Comparison of ENCODE assay signal across 8 mouse cellular contexts in the genomic region with DNA sequence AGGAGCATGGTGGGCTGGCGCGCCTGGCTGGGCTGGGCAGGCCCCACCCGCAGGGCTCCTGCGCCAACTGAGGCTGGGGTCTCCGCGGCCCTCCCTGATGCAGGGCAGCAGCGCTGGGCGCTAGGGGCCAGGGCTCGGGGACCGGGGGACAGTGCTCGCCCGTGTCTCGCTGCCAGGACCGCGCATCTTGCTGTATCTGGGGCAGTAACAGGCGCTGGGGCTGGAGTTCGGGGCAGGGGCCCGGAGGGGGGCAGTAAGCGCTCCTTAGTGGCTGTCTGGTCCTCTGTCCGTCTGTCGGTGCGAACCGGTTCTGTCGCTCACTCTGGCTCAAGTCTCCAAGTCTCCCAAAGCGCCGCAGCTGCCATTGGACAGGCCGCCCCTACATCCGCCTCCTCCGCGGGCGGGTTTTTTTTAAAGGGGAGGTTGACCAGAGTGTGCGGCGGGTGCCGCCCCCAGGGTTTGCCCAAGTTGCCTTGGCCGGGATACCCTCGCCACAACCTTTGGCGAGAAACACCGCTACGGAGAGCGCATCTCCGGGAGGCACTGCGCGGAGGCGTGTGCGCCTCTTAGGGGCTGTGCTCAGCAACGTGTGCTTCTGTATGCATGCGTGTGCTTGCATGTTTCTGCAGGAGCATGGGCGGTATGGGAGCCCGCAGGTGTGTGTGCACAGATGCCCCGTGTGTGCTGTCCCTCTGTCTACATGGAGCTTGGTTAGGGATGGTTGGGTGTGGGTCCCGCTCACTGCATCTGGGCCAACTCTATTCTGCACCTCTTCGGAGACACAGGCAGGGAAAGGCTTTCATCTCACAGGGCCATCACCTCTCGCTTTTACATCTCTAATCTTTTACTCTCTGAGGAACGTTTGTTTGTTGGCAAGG. TPM values are rescaled to one million over a fixed set of nuclear protein-coding genes. Genes with fewer than 3 reads are reported as not detected.
DNase-seq lines count a peak whose midpoint lies in the region; ATAC-seq and TF ChIP-seq lines count a peak whose summit lies in the region.

No protein-coding gene starts in this region.

- WGBS in kidney, postnatal 0 days = 3% methylated on average over 54 of the region's 54 CpGs
- under 1% methylated on average over 54 of the region's 54 CpGs for WGBS in hindbrain, embryonic 11.5 days

- peak overlapping the region; percentile 22 for H3K4me3 ChIP-seq in kidney, postnatal 0 days (replicated peaks; ENCODE audit: low read depth, low read length)
- H3K4me3 ChIP-seq in hindbrain, embryonic 11.5 days (ENCODE audit: low read depth, low read length) = peak overlapping the region; percentile 75

- no peaks in the 10 kb centered on the region for H3K36me3 ChIP-seq in kidney, postnatal 0 days (ENCODE audit: insufficient read depth, low read length)
- H3K36me3 ChIP-seq in hindbrain, embryonic 11.5 days (ENCODE audit: control insufficient read depth, insufficient read depth, low read length) = no peaks in the 10 kb centered on the region

- DNase-seq in kidney, postnatal 0 days (ENCODE audit: low spot score) = no peak
- no peak for DNase-seq in kidney, adult 18-20 months
- DNase-seq in embryo, embryonic 10 days (ENCODE audit: low spot score) = peak; percentile 27
- peak; percentile 67 for DNase-seq in hindbrain, embryonic 11.5 days (ENCODE audit: low spot score)
- DNase-seq in neural tube, embryonic 10.5 days (ENCODE audit: extremely low spot score, low spot score) = peak; percentile 58
- no peak for DNase-seq in urinary bladder, adult 18-20 months (ENCODE audit: low spot score in 2 of 2)
- no peak for DNase-seq in adrenal gland, postnatal 36 days
- DNase-seq in spleen, postnatal 14 days (ENCODE audit: low spot score in 2 of 2) = no peak

- no peak for ATAC-seq in kidney, postnatal 0 days (replicated peaks; ENCODE audit: low FRiP score, low read depth)
- ATAC-seq in hindbrain, embryonic 11.5 days (ENCODE audit: low FRiP score) = no peak

- no peak overlapping the region for H3K27ac ChIP-seq in kidney, postnatal 0 days
- peak overlapping the region; percentile 87 for H3K27ac ChIP-seq in hindbrain, embryonic 11.5 days (ENCODE audit: low read depth, low read length)

- no peak overlapping the region for H3K9ac ChIP-seq in kidney, postnatal 0 days (ENCODE audit: low read depth, low read length)
- peak overlapping the region; percentile 86 for H3K9ac ChIP-seq in hindbrain, embryonic 11.5 days (ENCODE audit: low read depth, low read length)

- peaks cover 36% of the 10 kb centered on the region; the same call in 1 of the 2 replicates for H3K4me1 ChIP-seq in kidney, postnatal 0 days (replicated peaks; ENCODE audit: insufficient read depth, low read length)
- H3K4me1 ChIP-seq in hindbrain, embryonic 11.5 days (replicated peaks; ENCODE audit: control insufficient read depth, insufficient read depth, low read length) = peaks cover 27% of the 10 kb centered on the region

- H3K27me3 ChIP-seq in kidney, postnatal 0 days (ENCODE audit: insufficient read depth, low read length) = peaks cover 78% of the 10 kb centered on the region
- H3K27me3 ChIP-seq in hindbrain, embryonic 11.5 days (ENCODE audit: control insufficient read depth, insufficient read depth, low read length) = peaks cover 61% of the 10 kb centered on the region

- H3K9me3 ChIP-seq in kidney, postnatal 0 days (replicated peaks; ENCODE audit: low read length) = no peaks in the 10 kb centered on the region
- no peaks in the 10 kb centered on the region for H3K9me3 ChIP-seq in hindbrain, embryonic 11.5 days (ENCODE audit: control insufficient read depth, low read length)

- peak overlapping the region; percentile 50 for H3K4me2 ChIP-seq in kidney, postnatal 0 days (ENCODE audit: low read length)
- H3K4me2 ChIP-seq in hindbrain, embryonic 11.5 days (replicated peaks; ENCODE audit: low read depth, low read length) = peak overlapping the region; percentile 95

- TF ChIP-seq CTCF in kidney, postnatal 0 days (IDR thresholded peaks at IDR 0.05; ENCODE audit: low read depth) = no peak

RNA-seq across cellular contexts. Expression of gene Wnt7b, which starts 4.5 kb away (rescaled TPM):
- polyA plus RNA-seq in kidney, postnatal 0 days (2015; fragmentation: Nextera tagmentation; extraction: Ambion mirVana) = 24.9 and 26.3 TPM in 2 replicates
- 61.6 and 79.7 TPM in 2 replicates for polyA plus RNA-seq in hindbrain, embryonic 11.5 days (2014; fragmentation: Nextera tagmentation; extraction: Ambion mirVana)
- under 1 TPM; 0.49 to 0.96 TPM for total RNA-seq in adrenal gland, postnatal 36 days (2021)

Comparison
In these comparisons a context has a peak if more than half of its experiments do, and no peak if none do; other contexts are left out.
1. DNase-seq: peak in embryo, embryonic 10 days (single experiment), hindbrain, embryonic 11.5 days (single experiment) and neural tube, embryonic 10.5 days (single experiment); none in kidney, postnatal 0 days (single experiment), kidney, adult 18-20 months (single experiment), urinary bladder, adult 18-20 months (0 of 2), adrenal gland, postnatal 36 days (0 of 2) and spleen, postnatal 14 days (0 of 2).